Mouse (Mus musculus) ES-E14 (cell line): ENCODE results near the gene Kcnab2. TPM values are rescaled to one million over a fixed set of nuclear protein-coding genes. Genes with fewer than 3 reads are reported as not detected.

Source experiments
- DNase-seq: peaks from one replicate; pipeline ENCODE4 v3.0.0-alpha.2; 2013; ENCODE audit warnings: low read depth, low spot score
- H3K27ac ChIP-seq: 2 replicates; pipeline ENCODE4 v1.5.1; 2012; ENCODE audit warnings: low read depth, mild to moderate bottlenecking, low read length, moderate library complexity, mixed read lengths; ENCODE audit not compliant: poor library complexity, insufficient read depth, severe bottlenecking
- H3K36me3 ChIP-seq: 2 replicates; pipeline ENCODE4 v1.6.1; 2012; ENCODE audit warnings: mild to moderate bottlenecking, low read length, moderate library complexity, mixed read lengths; ENCODE audit not compliant: control insufficient read depth, poor library complexity, insufficient read depth, severe bottlenecking
- H3K4me1 ChIP-seq, 2 experiments: fragments of 150-350 bp in 1 of 2; sonication (generic) in 1 of 2; 2 replicates each; pipeline ENCODE4 v1.6.1; 2012; ENCODE audit warnings: low read length in 2 of 2, mild to moderate bottlenecking in 1 of 2, mixed read lengths in 1 of 2; ENCODE audit not compliant: control insufficient read depth in 2 of 2, insufficient read depth in 2 of 2, poor library complexity in 1 of 2
- H3K4me3 ChIP-seq, 2 experiments: fragments of 150-350 bp in 1 of 2; sonication (generic) in 1 of 2; 2 replicates each; pipeline ENCODE4 v1.5.1; 2012; ENCODE audit warnings: low read length in 2 of 2, low read depth in 1 of 2, mild to moderate bottlenecking in 1 of 2, mixed read lengths in 1 of 2; ENCODE audit not compliant: insufficient read depth in 1 of 2, poor library complexity in 1 of 2, severe bottlenecking in 1 of 2
- H3K9ac ChIP-seq: 2 replicates; pipeline ENCODE4 v1.6.1; 2012; ENCODE audit warnings: low read depth, mild to moderate bottlenecking, low read length, mixed read lengths; ENCODE audit not compliant: poor library complexity, insufficient read depth, severe bottlenecking
- H3K9me3 ChIP-seq: fragments of 150-350 bp; sonication (generic); 2 replicates; pipeline ENCODE4 v1.6.1; 2012; ENCODE audit warnings: low read depth, mild to moderate bottlenecking, low read length; ENCODE audit not compliant: control insufficient read depth, insufficient read depth
- CHD2 ChIP-seq: IDR thresholded peaks from 2 replicates; pipeline ENCODE4 v1.6.1; 2014; ENCODE audit warnings: mild to moderate bottlenecking, low read depth, low read length, inconsistent platforms
- HCFC1 ChIP-seq: IDR thresholded peaks from 2 replicates; pipeline ENCODE4 v1.6.1; 2012; ENCODE audit warnings: low read length, inconsistent platforms, borderline replicate concordance; ENCODE audit not compliant: insufficient read depth
- MAFK ChIP-seq: IDR thresholded peaks from 2 replicates; pipeline ENCODE4 v1.6.1; 2014; ENCODE audit warnings: mild to moderate bottlenecking, low read depth, low read length, inconsistent platforms; ENCODE audit not compliant: insufficient read depth
- ZC3H11A ChIP-seq: IDR thresholded peaks from 2 replicates; pipeline ENCODE4 v1.6.1; 2012; ENCODE audit warnings: low read depth, mild to moderate bottlenecking, inconsistent platforms, low read length, borderline replicate concordance
- ZNF384 ChIP-seq: IDR thresholded peaks from 2 replicates; pipeline ENCODE4 v1.6.1; 2012; ENCODE audit warnings: low read depth, low read length, inconsistent platforms
- in situ Hi-C, 2 experiments: fragments of 600-800 bp; cut with MboI; formaldehyde crosslinking; loops; one replicate each; pipeline ENCODE4 v1.15.1; 2025; ENCODE audit warnings: low sequenced_read_pairs in 2 of 2, inconsistent platforms in 1 of 2; ENCODE audit not compliant: unreplicated experiment in 2 of 2
- total RNA-seq: library from RNA; depleted of rRNA; stranded (reverse); fragments of 300-350 nt; gene quantifications from 2 replicates; pipeline ENCODE4 v1.2.3, GENCODE M21; 2012

The Kcnab2 gene
- total RNA-seq, 1 experiment: 1.6 TPM

GRCm38 (mm10) chr4:152353886-152354637 is 123.6 kb downstream of the Kcnab2 start:
- in situ Hi-C loops: no loop called here
- DNase-seq: no peak
- no peak overlapping the region for H3K9ac ChIP-seq

GRCm38 (mm10) chr4:152351422-152352305 is 126.0 kb downstream of the Kcnab2 start:
- Histone ChIP-seq H3K9me3 (no peaks in the 10 kb centered on the region), H3K4me3 (peak overlapping the region; percentile 31 to 41; a peak in 3 of 4 replicates), H3K4me1 (peaks cover 12 to 67% of the 10 kb centered on the region in 2 experiments), H3K9ac (peak overlapping the region; percentile 39; the same call in 1 of the 2 replicates), H3K27ac (peak overlapping the region; percentile 79), H3K36me3 (no peaks in the 10 kb centered on the region)
- no peak for DNase-seq
- no peak for TF ChIP-seq HCFC1
- TF ChIP-seq ZNF384: no peak
- TF ChIP-seq MAFK: no peak
- no peak for TF ChIP-seq CHD2
- no peak for TF ChIP-seq ZC3H11A
- in situ Hi-C loops: no loop called here

More at GRCm38 (mm10) chr4:152353886-152354637, 123.6 kb downstream of the Kcnab2 start:
- H3K36me3 ChIP-seq: no peaks in the 10 kb centered on the region
- H3K9me3 ChIP-seq: no peaks in the 10 kb centered on the region
- H3K27ac ChIP-seq: no peak overlapping the region
- H3K4me3 ChIP-seq: no peak overlapping the region
- no peak for TF ChIP-seq CHD2
- no peak for TF ChIP-seq ZNF384
- no peak for TF ChIP-seq MAFK
- no peak for TF ChIP-seq ZC3H11A
- TF ChIP-seq HCFC1: no peak
- H3K4me1 ChIP-seq: peaks cover 9 to 52% of the 10 kb centered on the region in 2 experiments

GRCm38 (mm10) chr4:152350722-152351421 is 126.8 kb downstream of the Kcnab2 start:
- in situ Hi-C loops: no loop called here

GRCm38 (mm10) chr4:152349837-152350381 is 127.8 kb downstream of the Kcnab2 start:
- no peak for DNase-seq
- Histone ChIP-seq H3K9me3 (no peaks in the 10 kb centered on the region), H3K4me1 (peaks cover 14 to 76% of the 10 kb centered on the region in 2 experiments), H3K4me3 (peak overlapping the region in 1 of 2 experiments; percentile 29; a peak in 1 of 4 replicates), H3K27ac (peak overlapping the region; percentile 14; the same call in 1 of the 2 replicates), H3K9ac (0 out of 2 replicates have a peak overlapping the region, but pooled peaks have one; percentile 2), H3K36me3 (no peaks in the 10 kb centered on the region)
- in situ Hi-C loops: no loop called here
- TF ChIP-seq MAFK (no peak), CHD2 (no peak)

More at GRCm38 (mm10) chr4:152350722-152351421, 126.8 kb downstream of the Kcnab2 start:
- H3K36me3 ChIP-seq: no peaks in the 10 kb centered on the region
- H3K4me3 ChIP-seq: peak overlapping the region; percentile 3 to 41; a peak in 3 of 4 replicates
- TF ChIP-seq ZNF384: no peak
- no peak for TF ChIP-seq HCFC1
- no peak for TF ChIP-seq CHD2
- TF ChIP-seq ZC3H11A: no peak
- no peak for TF ChIP-seq MAFK
- peaks cover 12 to 72% of the 10 kb centered on the region in 2 experiments for H3K4me1 ChIP-seq
- DNase-seq: no peak
- H3K27ac ChIP-seq: peak overlapping the region; percentile 83
- no peaks in the 10 kb centered on the region for H3K9me3 ChIP-seq
- H3K9ac ChIP-seq: peak overlapping the region; percentile 39
